Mouse (Mus musculus) heart, postnatal 14 days (tissue): ENCODE results near the gene Ldhb. TPM values are rescaled to one million over a fixed set of nuclear protein-coding genes. Genes with fewer than 3 reads are reported as not detected.

ENCODE experiments used
- DNase-seq, 2 experiments: peaks; one replicate each; pipeline ENCODE4 v3.0.0; 2021 to 2022
- intact Hi-C: fragments of 180-260 bp; cut with DNase I; formaldehyde crosslinking; loops from one replicate; pipeline ENCODE4 v1.15.1; 2025
- long read RNA-seq, 2 experiments: library from polyadenylated mRNA; stranded (forward); transcript quantifications; one replicate each; pipeline ENCODE4 v2.0.0; 2021
- total RNA-seq, 2 experiments: library from RNA; stranded (reverse); gene quantifications; 2 replicates each; pipeline ENCODE4 v1.2.3; 2021

The Ldhb gene
- 1,000 to 10,000 TPM; 1,994 to 2,026 TPM for total RNA-seq
- long read RNA-seq, experiment 1, transcript Ldhb-201 (8 exons, 1,304 nt): major isoform, 2,922 of 3,106 reads
- long read RNA-seq, experiment 1, partial matches to known transcripts: 66 of 3,106 reads
- long read RNA-seq, experiment 1, other reads (novel, unspliced or antisense): 118 of 3,106 reads
- long read RNA-seq, experiment 2, transcript Ldhb-201 (8 exons, 1,304 nt): major isoform, 2,340 of 2,462 reads
- long read RNA-seq, experiment 2, partial matches to known transcripts: 34 of 2,462 reads
- long read RNA-seq, experiment 2, other reads (novel, unspliced or antisense): 88 of 2,462 reads

DNA sequence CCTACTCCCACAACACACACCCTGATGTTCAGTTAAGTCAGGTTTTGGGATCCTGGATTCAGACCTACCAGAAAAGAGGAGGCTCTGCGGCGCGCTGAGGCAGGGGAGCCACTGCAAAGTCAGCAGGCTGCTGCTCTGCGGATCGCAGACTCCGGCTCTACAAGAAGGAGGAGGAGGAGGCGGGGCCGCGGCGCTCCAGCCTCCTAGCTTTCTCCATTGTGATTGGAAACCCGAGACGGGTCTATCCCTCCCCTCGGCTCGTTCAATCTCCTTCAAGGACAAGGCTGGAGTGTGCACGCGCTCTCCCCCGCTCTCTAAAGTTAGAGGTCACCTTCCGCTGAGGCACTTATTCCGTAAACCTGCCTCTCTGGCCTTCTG is at the start of gene Ldhb:
TSS of gene Ldhb (minus strand) at position 173 of the 378 bp plus-strand sequence.
- intact Hi-C loops: no loop called here

GRCm38 (mm10) chr6:142555988-142556387 is 48.2 kb upstream of the Ldhb start:
- intact Hi-C loops: no loop called here

More for the DNA sequence above, at the start of gene Ldhb:
- peak; percentile 85 to 87 for DNase-seq

DNA sequence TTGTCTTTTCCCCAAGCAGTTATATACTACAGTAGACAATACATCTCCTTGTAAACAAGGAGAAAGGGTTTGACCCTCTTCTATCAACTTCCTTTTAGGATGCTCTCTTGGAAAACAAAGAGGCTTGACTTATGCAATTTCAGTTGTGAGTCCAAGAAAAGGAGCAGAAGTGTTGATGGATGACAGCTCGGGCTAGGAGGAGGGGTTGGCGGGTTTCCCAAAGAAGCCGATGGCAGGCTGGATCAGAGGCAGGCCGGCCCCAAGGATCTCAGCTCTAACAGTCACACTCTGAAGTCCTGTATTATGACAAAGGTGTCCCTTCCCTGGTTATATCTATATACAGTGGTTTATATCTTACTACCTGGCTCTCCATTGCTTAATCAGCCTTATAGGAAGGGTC is 43.7 kb upstream of the Ldhb start:
- peak; percentile 50 to 56 for DNase-seq
- intact Hi-C loops: no loop called here

More at GRCm38 (mm10) chr6:142555988-142556387, 48.2 kb upstream of the Ldhb start:
- DNase-seq: no peak

GRCm38 (mm10) chr6:142550871-142551270 is 43.1 kb upstream of the Ldhb start:
- DNase-seq: no peak
- intact Hi-C loops: no loop called here

GRCm38 (mm10) chr6:142548377-142548776 is 40.6 kb upstream of the Ldhb start:
- intact Hi-C loops: no loop called here

DNA sequence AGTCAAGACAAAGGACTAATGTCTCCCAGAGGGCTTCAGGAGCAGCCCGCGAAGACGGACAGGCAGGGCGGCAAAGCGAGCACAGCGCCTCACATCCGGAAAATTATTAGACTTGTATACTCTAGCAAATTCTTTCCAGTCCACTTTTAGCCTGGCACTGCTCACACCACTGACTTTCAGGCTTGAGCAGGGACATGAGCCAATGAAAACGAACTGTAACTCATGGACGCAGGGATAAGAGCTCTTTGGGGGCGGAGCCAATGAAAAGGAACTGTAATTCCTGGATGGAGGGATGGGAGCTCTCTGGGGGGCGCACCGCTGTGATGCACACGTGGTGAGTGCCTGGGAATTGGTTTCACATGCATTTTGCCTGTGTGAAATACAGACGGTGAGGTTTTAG is 37.4 kb upstream of the Ldhb start:
- no peak for DNase-seq
- intact Hi-C loops: no loop called here

More at GRCm38 (mm10) chr6:142548377-142548776, 40.6 kb upstream of the Ldhb start:
- DNase-seq: no peak

GRCm38 (mm10) chr6:142543648-142544047 is 35.9 kb upstream of the Ldhb start:
- intact Hi-C loops: no loop called here
- DNase-seq: no peak

DNA sequence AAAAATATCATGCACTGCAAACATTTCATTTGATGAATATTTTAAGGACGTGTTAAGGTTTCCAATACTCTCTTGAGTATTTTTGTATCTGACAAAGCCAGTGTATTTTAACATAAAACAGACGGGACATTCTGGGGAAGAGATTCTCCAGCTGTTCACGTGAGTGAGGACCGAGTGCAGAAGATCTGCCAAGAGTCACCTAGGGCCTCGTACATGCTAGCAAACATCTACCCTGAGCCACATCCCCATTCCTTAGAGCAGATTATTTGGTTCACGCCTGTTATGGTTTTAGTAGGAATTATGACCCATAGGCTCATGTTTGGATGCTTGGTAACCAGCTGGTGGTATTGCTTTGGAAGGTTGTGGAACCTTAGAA is 35.0 kb upstream of the Ldhb start:
- no peak for DNase-seq
- intact Hi-C loops: no loop called here

DNA sequence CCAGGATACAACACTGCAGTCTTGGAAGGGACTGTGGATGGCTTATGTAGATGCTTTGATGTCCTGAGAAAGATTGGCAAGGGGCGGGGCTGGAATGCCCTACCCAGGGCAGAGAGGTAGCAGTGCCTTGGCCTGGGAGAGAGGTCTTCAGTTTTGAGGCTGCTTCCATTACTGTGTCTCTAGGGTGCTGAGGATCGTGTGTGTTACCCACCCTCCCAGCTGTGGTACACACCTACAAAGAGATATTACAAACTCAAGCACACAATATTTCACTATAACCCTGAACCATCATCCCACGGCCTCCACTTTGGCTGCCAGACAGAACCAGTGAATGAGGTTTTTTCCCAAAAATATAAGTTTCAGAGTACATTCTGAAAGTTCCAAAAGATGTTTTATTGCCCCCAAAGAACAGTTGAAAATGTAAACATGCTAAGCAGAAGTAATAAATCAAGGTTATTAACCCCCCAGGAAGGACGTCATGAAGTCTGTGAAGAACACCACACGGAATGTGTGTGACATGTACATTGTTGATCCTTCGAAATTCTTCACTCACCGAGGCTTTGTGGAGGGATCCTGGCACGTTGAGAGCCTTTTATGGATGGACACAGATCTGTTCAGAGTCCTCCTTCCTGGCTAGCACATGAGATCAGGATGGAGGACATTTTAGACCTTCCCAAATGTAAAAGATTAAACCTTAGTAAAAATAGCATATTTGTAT is 34.5 kb upstream of the Ldhb start:
- DNase-seq: no peak
- intact Hi-C loops: no loop called here

- DNase-seq: no peak
- intact Hi-C loops: no loop called here
These were observed 32.9 kb upstream of the Ldhb start for GRCm38 (mm10) chr6:142540561-142541160.

- intact Hi-C loops: no loop called here
These were observed 32.4 kb upstream of the Ldhb start for GRCm38 (mm10) chr6:142540131-142540530.

GRCm38 (mm10) chr6:142538503-142538902 is 30.7 kb upstream of the Ldhb start:
- intact Hi-C loops: no loop called here
- peak; percentile 60 to 65 for DNase-seq

More at GRCm38 (mm10) chr6:142540131-142540530, 32.4 kb upstream of the Ldhb start:
- no peak for DNase-seq

DNA sequence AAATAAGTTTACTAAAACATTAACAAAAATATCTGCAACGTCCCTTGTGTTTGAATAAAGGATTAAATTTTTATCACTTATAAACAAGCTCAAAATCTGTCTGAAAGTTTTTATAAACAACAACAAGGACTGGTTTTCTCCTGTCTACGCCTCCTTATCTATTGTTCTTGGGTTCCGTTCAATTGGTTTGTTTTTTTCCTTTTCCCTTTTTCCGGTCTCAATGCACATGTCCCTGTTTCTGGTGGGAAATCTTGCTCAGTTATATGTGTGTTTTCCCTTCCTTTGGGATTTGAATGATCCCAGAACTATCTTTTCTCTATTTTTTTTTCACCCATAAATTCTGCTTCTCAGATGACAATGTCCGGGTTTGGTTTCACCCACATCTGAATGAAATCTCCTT is 25.7 kb upstream of the Ldhb start:
- no peak for DNase-seq
- intact Hi-C loops: loop anchor here (5.0 kb wide), 1 partner anchor 39 kb away; the partner anchor contains the start of gene Kcnj8

DNA sequence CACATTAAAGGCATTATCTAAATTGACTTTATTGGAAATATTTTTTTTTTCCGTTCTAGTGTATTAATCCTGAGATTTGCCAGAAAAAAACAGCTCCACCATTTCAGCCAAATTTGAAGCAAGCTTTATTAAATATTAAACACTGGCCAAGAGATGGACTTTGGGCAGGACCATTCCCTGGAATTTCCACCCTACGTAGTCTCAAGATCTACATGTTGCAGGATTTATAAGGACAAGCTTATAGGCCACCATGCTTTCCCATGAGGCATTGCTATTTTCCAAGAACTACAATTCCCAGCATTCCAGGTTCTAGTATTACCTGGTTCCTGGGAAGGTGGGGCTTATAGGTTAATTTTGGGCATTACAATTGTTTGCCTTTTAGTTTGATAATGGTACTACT is 24.9 kb upstream of the Ldhb start:
- intact Hi-C loops: loop anchor here (5.0 kb wide), 1 partner anchor 40 kb away; the partner anchor contains the start of gene Kcnj8

DNA sequence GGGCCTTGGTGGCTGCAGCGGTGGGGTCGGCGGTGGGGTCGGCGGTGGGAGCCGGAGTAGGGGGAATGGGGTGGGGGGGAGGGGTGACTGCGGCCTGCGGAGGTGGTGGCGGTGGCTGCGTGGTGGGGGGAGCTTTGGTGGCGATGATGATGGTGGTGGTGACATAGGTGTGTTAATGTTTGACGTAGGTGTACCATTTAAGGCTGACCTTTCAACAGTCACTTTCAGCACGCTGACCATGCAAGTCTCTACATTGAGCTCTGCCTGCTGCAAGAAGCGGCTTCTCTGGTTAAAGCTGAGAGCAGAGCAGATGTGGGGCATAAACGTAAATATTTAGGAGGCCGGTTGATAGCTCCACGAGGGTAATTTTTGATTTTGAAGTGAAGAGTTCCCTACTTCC is 24.4 kb upstream of the Ldhb start:
- DNase-seq: no peak
- intact Hi-C loops: loop anchor here (5.0 kb wide), 1 partner anchor 40 kb away; the partner anchor contains the start of gene Kcnj8

More for the DNA sequence above, 24.9 kb upstream of the Ldhb start:
- no peak for DNase-seq

GRCm38 (mm10) chr6:142530378-142530777 is 22.6 kb upstream of the Ldhb start:
- DNase-seq: no peak
- intact Hi-C loops: loop anchor here (5.0 kb wide), 1 partner anchor 42 kb away; the partner anchor contains the start of gene Kcnj8

- DNase-seq: no peak
- intact Hi-C loops: loop anchor here (5.0 kb wide), 2 partner anchors 43 to 128 kb away; partner anchors contain the start of gene Kcnj8
These were observed 21.9 kb upstream of the Ldhb start for GRCm38 (mm10) chr6:142529680-142530079.

DNA sequence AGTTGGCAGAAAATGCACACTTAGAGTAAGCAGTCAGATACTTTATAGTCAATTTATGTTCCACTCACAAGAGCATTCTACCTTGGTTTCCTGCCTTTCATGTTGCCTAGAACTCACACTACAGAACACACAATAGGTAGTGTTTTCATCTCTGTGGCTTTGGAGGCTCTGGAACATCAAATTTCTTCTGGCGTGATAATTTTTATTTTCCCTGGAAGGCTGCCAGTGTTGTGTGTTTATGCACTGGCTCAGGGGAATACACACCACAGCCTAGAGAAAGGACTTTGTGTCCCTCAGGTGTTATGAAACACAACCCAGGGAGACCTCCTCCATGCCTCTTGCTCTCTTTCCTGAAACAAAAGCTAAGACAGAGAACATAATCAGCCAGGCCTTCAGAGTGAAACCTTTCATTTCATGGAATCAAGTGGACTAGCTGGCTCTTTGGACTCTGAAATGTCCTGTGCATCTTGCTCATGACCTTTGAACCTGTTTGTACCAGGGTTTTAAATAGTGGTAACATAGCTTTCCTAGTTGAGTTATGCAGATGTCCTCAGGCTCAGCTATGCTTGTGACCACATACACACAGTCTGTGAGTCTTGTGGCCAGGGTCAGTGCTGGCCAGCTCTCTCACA is 20.3 kb upstream of the Ldhb start:
- intact Hi-C loops: loop anchor here (5.0 kb wide), 1 partner anchor 129 kb away; no protein-coding TSS in a partner anchor
- DNase-seq: no peak

DNA sequence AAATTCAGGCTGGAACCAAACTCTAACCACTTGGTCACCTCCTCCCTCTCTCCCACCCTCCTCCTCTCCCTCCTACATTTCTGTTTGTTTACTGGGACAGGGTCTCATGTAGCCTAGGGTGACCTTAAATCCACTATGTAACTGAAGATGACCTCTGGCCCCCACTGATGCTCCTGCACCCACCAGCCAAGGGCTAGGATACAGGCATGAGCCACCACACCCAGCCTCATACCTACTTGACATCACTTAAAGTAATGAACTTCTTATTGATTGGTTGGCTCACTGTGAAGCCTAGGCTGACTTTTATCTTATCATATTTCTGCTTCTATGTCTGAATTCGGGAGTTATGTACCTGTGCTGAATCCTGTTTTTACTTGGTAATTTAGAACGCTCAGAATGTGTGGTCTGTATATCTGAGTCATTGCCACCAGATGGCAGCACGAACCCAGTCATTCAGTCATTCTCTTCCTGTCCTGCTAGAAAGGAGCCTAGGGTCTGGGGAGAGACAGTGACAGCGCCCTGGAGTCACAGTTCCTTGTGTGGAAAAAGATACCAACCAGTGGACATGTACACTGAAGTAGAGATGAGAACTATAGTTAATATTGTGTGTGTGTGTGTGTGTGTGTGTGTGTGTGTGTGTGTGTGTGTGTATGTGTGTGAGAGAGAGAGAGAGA is 17.0 kb upstream of the Ldhb start:
- intact Hi-C loops: loop anchor here (1.0 to 5.0 kb wide), 2 partner anchors 133 to 211 kb away; no protein-coding TSS in a partner anchor
- peak; percentile 76 to 82 for DNase-seq

DNA sequence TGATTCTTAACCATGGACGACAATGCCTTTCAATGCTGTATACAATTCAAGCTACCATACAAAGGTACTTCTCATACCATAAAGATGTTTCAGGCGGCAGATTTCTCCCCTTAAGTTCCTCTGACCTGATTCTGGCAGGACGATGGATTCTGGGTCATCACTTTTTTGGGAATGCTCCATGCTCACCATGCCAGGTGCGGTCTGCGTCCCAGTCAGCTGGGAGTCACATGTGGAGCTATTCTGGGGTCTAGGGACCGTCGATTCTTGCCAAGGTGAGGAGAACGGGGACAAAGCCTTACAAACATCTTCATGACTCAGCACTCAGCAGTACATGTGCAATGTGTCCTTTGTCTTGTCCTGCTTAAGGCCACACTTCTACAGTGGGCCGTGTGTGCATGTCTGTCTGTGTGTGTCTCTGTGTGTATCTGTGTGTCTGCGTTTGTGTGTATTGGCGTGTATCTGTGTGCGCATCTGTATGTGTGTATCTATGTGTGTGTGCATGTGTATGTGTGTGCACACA is 13.9 kb upstream of the Ldhb start:
- intact Hi-C loops: no loop called here
- peak; percentile 35 to 49 for DNase-seq
